Mouse (Mus musculus): ENCODE measurements at regions not wholly inside any gene's neighbourhood (a gene's known extent, or its start where the extent isn't known, plus 50 kb on each side); places are given as distances from the start of the nearest gene placed in this dataset.

DNA sequence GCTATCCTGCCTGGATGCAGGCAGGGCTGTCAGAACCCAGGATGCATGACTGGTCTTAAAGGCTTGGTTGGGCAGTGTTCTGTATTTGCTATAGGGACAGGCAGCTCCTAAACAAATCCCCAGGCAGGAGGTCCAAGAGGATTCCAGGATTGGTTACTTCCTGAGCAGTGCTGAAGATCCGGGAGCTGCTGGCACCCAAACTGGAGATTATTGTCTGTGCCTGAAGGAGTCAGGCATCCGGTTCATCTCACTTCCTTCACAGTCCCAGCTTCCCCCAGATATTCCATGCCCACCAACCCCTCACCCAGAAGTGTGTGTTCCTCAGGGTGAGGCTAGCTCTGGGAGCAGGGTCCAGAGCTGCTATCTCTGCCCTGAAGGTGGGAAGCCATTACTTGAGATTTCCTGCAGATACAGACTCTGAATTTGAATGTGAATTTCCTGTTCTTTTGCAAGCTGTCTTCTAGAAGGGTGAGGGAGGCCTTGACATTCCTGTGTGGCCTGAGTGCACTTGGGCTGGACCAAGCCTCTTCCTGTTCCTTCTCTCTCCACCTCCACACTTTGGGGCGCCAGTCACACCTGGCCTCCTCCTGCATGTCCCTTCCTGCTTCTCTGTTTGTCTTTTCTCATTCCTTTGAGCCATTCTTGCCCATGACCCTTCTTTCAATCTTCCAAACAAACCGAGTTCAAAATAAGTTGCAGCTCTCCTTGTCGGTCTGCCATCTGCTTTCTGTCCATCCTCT lies 80.3 kb upstream of the Atp1b1 start:
- TF ChIP-seq CTCF (IDR thresholded peaks at IDR 0.05; ENCODE audit: borderline replicate concordance, insufficient read depth, low read length) (no peak), POLR2A (IDR thresholded peaks at IDR 0.05; ENCODE audit: low read depth, low read length) (no peak)
